Mouse (Mus musculus) G1E (cell line): Measurements from ENCODE around the gene Selenoo. TPM values are rescaled to one million over a fixed set of nuclear protein-coding genes. Genes with fewer than 3 reads are reported as not detected.

Experiments
- ATAC-seq: 2 replicates; pipeline ENCODE4 v1.8.0; 2016; ENCODE audit warnings: mild to moderate bottlenecking; ENCODE audit not compliant: insufficient number of reproducible peaks, poor library complexity, low FRiP score, severe bottlenecking; ENCODE audit errors: extremely low read depth
- DNase-seq: peaks from one replicate; pipeline ENCODE4 v3.0.0; 2012; ENCODE audit warnings: low spot score
- H3K27me3 ChIP-seq: 2 replicates; pipeline ENCODE4 v1.6.1; 2012; ENCODE audit warnings: mild to moderate bottlenecking, low read length, inconsistent platforms; ENCODE audit not compliant: insufficient read depth
- H3K36me3 ChIP-seq: replicated peaks from 2 replicates; pipeline ENCODE3; 2012; ENCODE audit warnings: mild to moderate bottlenecking, inconsistent platforms
- H3K4me1 ChIP-seq: 2 replicates; pipeline ENCODE4 v1.6.1; 2012; ENCODE audit warnings: low read depth, low read length, inconsistent platforms, mixed read lengths; ENCODE audit not compliant: insufficient read depth
- H3K4me3 ChIP-seq: 2 replicates; pipeline ENCODE4 v1.5.1; 2012; ENCODE audit warnings: low read depth, mild to moderate bottlenecking, inconsistent platforms, low read length, moderate library complexity, mixed read lengths
- H3K9me3 ChIP-seq: replicated peaks from 2 replicates; pipeline ENCODE4 v1.6.1; 2012; ENCODE audit warnings: inconsistent platforms
- CTCF ChIP-seq: IDR thresholded peaks from 2 replicates; pipeline ENCODE4 v1.5.1; 2012; ENCODE audit warnings: low read depth, low read length, inconsistent platforms, mixed read lengths
- GATA1 ChIP-seq: IDR thresholded peaks from 2 replicates; pipeline ENCODE4 v1.6.1; 2012; ENCODE audit warnings: borderline replicate concordance, low read length, inconsistent platforms, mixed read lengths
- GATA2 ChIP-seq: IDR thresholded peaks from 2 replicates; pipeline ENCODE4 v1.6.1; 2012; ENCODE audit warnings: low read depth, low read length, inconsistent platforms, borderline replicate concordance
- POLR2AphosphoS5 ChIP-seq: IDR thresholded peaks from 2 replicates; pipeline ENCODE4 v1.6.1; 2012; ENCODE audit warnings: low read depth, low read length, inconsistent platforms; ENCODE audit not compliant: insufficient replicate concordance
- TAL1 ChIP-seq: conservative IDR thresholded peaks from 2 replicates; pipeline ENCODE4 v1.6.1; 2012; ENCODE audit warnings: low read depth, low read length, inconsistent platforms, mixed read lengths
- polyA plus RNA-seq: library from polyadenylated mRNA; stranded (reverse); fragments of >175 nt; gene quantifications from 2 replicates; pipeline ENCODE4 v1.2.3, GENCODE M21; 2012
- total RNA-seq, 2 experiments: library from RNA; stranded (forward) in 1 of 2; stranded (reverse) in 1 of 2; fragments of 200-1000 nt in 1 of 2; fragments of >200 nt in 1 of 2; fragmentation: Nextera tagmentation in 1 of 2; gene quantifications; 2 replicates each; pipeline ENCODE4 v1.2.3; 2014 to 2017

Gene Selenoo
- total and polyA plus RNA-seq, 3 experiments = 11.6 to 25.2 (median 17.8) TPM

DNA sequence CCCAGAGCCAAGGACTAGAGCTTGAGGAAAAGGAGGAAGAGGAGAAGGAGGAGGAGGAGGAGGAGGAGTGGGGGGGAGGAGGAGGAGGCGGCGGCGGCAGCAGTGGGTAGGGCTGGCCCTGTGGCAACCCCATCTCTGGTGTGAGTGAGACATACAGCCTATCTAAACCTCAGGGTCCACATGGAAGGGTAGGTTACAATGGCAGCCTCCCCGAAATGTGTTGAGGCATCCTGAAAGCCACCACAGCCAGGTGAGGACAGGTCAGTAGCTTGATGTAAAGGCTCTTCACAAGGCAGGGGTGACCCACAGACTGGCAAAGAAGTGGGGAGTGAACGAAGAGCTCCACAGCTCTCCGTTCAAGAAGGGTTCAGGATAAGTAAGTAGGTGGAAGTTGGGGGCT is 49.6 kb downstream of the Selenoo start:
- no peaks in the 10 kb centered on the region for H3K36me3 ChIP-seq
- H3K27me3 ChIP-seq = peaks cover 69% of the 10 kb centered on the region
- DNase-seq (no peak), ATAC-seq (no peak)
- no peak overlapping the region for H3K4me3 ChIP-seq
- H3K9me3 ChIP-seq = no peaks in the 10 kb centered on the region
- H3K4me1 ChIP-seq = 0 out of 2 replicates have a peak, but pooled peaks cover 2% of the 10 kb centered on the region
- TF ChIP-seq GATA2 (no peak), POLR2AphosphoS5 (no peak), GATA1 (no peak), CTCF (no peak), TAL1 (no peak)

DNA sequence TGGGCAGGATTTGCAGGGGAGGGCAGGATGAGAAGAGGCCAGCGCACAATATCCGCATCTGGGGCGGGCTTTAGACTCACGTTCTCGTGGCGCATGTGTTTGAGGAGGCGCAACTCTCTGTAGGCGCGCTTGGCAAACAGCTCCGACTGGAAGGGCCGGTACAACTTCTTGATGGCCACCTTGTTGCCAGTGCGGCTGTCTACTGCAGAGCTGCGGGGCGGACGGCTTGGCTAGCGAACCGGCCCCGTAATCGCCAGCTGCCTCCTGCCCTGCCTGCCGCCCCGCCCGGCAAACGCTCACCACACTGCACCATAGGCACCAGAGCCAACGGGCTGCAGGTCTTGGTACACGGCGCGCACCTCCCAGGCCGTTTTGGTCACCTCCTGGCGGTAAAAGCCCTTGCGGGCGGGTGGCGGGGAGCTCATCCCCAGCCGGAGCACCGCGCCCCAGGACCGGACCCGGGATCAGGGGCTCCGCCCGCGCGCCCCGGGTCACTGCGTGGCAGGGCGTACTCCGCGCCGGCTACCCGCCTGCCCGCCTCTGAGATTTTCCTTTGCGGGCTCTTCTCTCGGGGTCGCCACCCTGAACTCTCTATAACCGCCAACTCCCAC is 51.3 kb downstream of the Selenoo start:
- DNase-seq (no peak), ATAC-seq (no peak)
- H3K36me3 ChIP-seq = no peaks in the 10 kb centered on the region
- H3K27me3 ChIP-seq = peaks cover 72% of the 10 kb centered on the region
- H3K4me3 ChIP-seq = no peak overlapping the region
- TF ChIP-seq TAL1 (no peak), GATA1 (no peak), POLR2AphosphoS5 (no peak), GATA2 (no peak), CTCF (no peak)
- H3K9me3 ChIP-seq = no peaks in the 10 kb centered on the region
- 0 out of 2 replicates have a peak, but pooled peaks cover 2% of the 10 kb centered on the region for H3K4me1 ChIP-seq

DNA sequence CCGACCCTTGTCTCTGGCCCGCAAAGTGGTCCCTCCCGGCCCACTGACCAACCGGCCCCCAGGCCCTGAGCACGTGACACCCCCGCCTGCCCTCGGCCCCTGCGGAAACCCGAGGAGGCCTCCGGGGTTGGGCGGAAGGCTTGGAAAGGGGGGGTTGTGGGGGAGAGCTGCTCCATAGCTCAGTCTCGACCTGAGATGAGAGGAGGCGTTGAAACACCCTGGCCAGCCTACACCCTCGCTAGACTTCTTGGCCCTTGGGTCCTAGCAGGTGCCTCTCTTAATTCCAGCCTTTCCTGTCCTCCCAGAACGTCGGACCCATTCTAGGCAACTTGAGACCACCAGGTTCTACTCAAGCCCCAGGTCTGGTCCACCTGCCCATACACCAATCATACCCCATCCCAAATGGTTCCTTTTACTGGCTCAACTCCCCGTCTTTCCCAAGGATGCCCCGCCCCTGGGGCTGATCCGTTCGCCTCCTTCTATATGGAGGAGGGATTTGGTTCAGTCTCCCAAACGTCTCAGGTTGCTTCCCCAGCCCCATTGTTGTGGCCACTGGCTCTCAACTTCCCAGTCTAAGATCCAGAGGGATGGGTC is 51.9 kb downstream of the Selenoo start, which contains the start of gene Mapk12:
Mapk12 (minus strand) TSS at position 45 of the 594 bp plus-strand sequence.
- ATAC-seq = no peak
- Histone ChIP-seq H3K4me1 (0 out of 2 replicates have a peak, but pooled peaks cover 2% of the 10 kb centered on the region), H3K36me3 (no peaks in the 10 kb centered on the region), H3K27me3 (peaks cover 74% of the 10 kb centered on the region), H3K4me3 (no peak within 1 kb of the TSS), H3K9me3 (no peaks in the 10 kb centered on the region)
- no peak for DNase-seq
- no peak for TF ChIP-seq POLR2AphosphoS5

DNA sequence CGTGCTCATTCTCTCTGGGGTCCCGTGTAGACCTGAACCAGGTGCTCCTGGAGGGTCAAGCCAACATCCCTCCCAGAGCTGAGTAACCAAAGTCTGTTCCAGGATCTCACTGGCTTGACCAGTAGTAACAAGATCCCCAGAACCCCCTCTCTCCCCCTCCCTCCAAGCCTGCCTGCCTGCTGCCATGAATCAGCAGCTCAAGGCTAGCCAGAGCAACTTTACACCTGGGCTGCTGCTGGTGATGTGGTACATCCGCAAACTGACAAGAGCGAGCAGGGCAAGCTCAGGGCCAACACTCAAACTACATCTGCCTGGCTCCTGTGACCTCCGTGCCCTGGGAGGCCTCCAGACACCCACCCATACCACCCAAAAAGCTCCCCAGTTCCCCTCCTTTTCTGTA is 52.6 kb downstream of the Selenoo start:
- no peak for TF ChIP-seq GATA2
- TF ChIP-seq GATA1 = no peak
- no peak for TF ChIP-seq TAL1
- no peak for TF ChIP-seq POLR2AphosphoS5
- no peak for TF ChIP-seq CTCF
- DNase-seq (no peak), ATAC-seq (no peak)
- Histone ChIP-seq H3K9me3 (no peaks in the 10 kb centered on the region), H3K4me3 (no peak overlapping the region), H3K36me3 (no peaks in the 10 kb centered on the region), H3K4me1 (0 out of 2 replicates have a peak, but pooled peaks cover 2% of the 10 kb centered on the region), H3K27me3 (peaks cover 81% of the 10 kb centered on the region)

GRCm38 (mm10) chr15:89141905-89142304 is 53.0 kb downstream of the Selenoo start:
- Histone ChIP-seq H3K9me3 (no peaks in the 10 kb centered on the region), H3K36me3 (no peaks in the 10 kb centered on the region), H3K4me3 (no peak overlapping the region), H3K4me1 (0 out of 2 replicates have a peak, but pooled peaks cover 2% of the 10 kb centered on the region), H3K27me3 (peaks cover 85% of the 10 kb centered on the region)
- DNase-seq = no peak
- ATAC-seq = no peak
- no peak for TF ChIP-seq GATA1
- TF ChIP-seq GATA2 = no peak
- TF ChIP-seq POLR2AphosphoS5 = no peak
- TF ChIP-seq TAL1 = no peak
- no peak for TF ChIP-seq CTCF

GRCm38 (mm10) chr15:89143134-89143533 is 54.2 kb downstream of the Selenoo start:
- no peak for TF ChIP-seq TAL1
- TF ChIP-seq GATA2 = no peak
- TF ChIP-seq POLR2AphosphoS5 = no peak
- TF ChIP-seq CTCF = no peak
- TF ChIP-seq GATA1 = no peak
- Histone ChIP-seq H3K4me3 (no peak overlapping the region), H3K9me3 (no peaks in the 10 kb centered on the region), H3K27me3 (peaks cover 85% of the 10 kb centered on the region), H3K36me3 (no peaks in the 10 kb centered on the region), H3K4me1 (peaks cover 2% of the 10 kb centered on the region; the same call in 1 of the 2 replicates)
- DNase-seq (no peak), ATAC-seq (no peak)
